Mouse (Mus musculus) testis, adult 2 months (tissue): ENCODE measurements at regions not wholly inside any gene's neighbourhood (a gene's known extent, or its start where the extent isn't known, plus 50 kb on each side); places are given as distances from the start of the nearest gene placed in this dataset.

Source experiments
- CTCF ChIP-seq: fragments of 200-500 bp; IDR thresholded peaks from 2 replicates; pipeline ENCODE4 v1.5.1; 2012; ENCODE audit warnings: low read depth, mild to moderate bottlenecking, inconsistent platforms, low read length, moderate library complexity; ENCODE audit not compliant: control insufficient read depth, insufficient read depth, insufficient replicate concordance
- POLR2A ChIP-seq: fragments of 200-500 bp; IDR thresholded peaks from 2 replicates; pipeline ENCODE4 v1.6.1; 2012; ENCODE audit warnings: low read depth, mild to moderate bottlenecking, inconsistent platforms, low read length, moderate library complexity; ENCODE audit not compliant: control insufficient read depth

DNA sequence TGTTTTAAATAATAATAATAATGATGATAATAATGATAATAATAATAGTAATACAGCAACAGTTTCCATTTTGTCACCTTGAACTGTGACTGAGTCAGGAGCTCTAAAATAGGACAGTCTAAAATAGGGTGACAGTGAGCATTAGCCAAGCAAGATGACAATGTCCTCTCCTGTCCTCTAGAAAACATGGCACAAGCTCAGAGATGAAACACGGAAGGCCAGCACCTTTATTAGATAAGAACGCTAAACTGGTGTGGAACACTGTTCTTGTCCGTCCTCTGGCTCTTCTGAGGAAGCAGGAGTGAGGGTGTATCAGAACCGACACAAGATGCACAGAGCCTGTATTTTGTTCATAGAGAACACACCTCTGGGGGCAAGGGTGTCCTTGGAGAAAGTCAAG, 459.0 kb downstream of the Gja1 start:
- TF ChIP-seq CTCF (no peak), POLR2A (no peak)
